Mouse (Mus musculus): ENCODE results near the gene Msl1.
A peak's percentile ranks its signal among the peaks of the same experiment; 100 is the strongest.
"Not testable (repeated sequence)": the region's sequence is repeated elsewhere in the genome, so short reads cannot be mapped to it uniquely, and the experiment has no call there.

Gene Msl1

GRCm38 (mm10) chr11:98797306-98797705 lies 2.0 kb downstream of the Msl1 start:
- DNase-seq: peak; percentile 55 to 58

- DNase-seq: no peak
These were observed 2.6 kb downstream of the Msl1 start for GRCm38 (mm10) chr11:98797909-98798308.

GRCm38 (mm10) chr11:98804605-98805004 lies 9.3 kb downstream of the Msl1 start, which contains the start of gene Casc3:
TSS of gene Casc3 (plus strand) at chr11:98804905.
- DNase-seq: no peak

- no peak for DNase-seq
These were observed 13.1 kb downstream of the Msl1 start for GRCm38 (mm10) chr11:98808417-98808816.

GRCm38 (mm10) chr11:98809457-98810290 lies 14.4 kb downstream of the Msl1 start:
- DNase-seq: peak; percentile 99

GRCm38 (mm10) chr11:98810686-98811085 lies 15.4 kb downstream of the Msl1 start:
- no peak for DNase-seq

- no peak for DNase-seq
These were observed 21.5 kb downstream of the Msl1 start for GRCm38 (mm10) chr11:98816706-98817239.

- no peak for DNase-seq
These were observed 25.7 kb downstream of the Msl1 start for GRCm38 (mm10) chr11:98820968-98821367.

- not testable (repeated sequence) for DNase-seq
These were observed 30.8 kb downstream of the Msl1 start for GRCm38 (mm10) chr11:98826071-98826470.

- no peak for DNase-seq
These were observed 32.6 kb downstream of the Msl1 start for GRCm38 (mm10) chr11:98827877-98828276.

GRCm38 (mm10) chr11:98829091-98829775 lies 33.9 kb downstream of the Msl1 start:
- DNase-seq: peak; percentile 47 to 67

- peak; percentile 37 to 51 for DNase-seq
These were observed 34.6 kb downstream of the Msl1 start for GRCm38 (mm10) chr11:98829875-98830274.

GRCm38 (mm10) chr11:98835296-98835695 lies 40.0 kb downstream of the Msl1 start:
- DNase-seq: no peak

GRCm38 (mm10) chr11:98835725-98836124 lies 40.4 kb downstream of the Msl1 start:
- DNase-seq: no peak

GRCm38 (mm10) chr11:98836128-98836527 lies 40.8 kb downstream of the Msl1 start:
- no peak for DNase-seq

- peak; percentile 89 to 93 for DNase-seq
These were observed 41.4 kb downstream of the Msl1 start, which contains the start of gene Rapgefl1 for GRCm38 (mm10) chr11:98836651-98837141. TSS of gene Rapgefl1 (plus strand) at chr11:98836785.

GRCm38 (mm10) chr11:98837231-98837704 lies 42.0 kb downstream of the Msl1 start:
- peak; percentile 51 to 64 for DNase-seq

GRCm38 (mm10) chr11:98837917-98838316 lies 42.6 kb downstream of the Msl1 start:
- peak; percentile 39 to 45 for DNase-seq

- no peak for DNase-seq
These were observed 43.2 kb downstream of the Msl1 start for GRCm38 (mm10) chr11:98838512-98838911.

- DNase-seq: peak in 1 of 2 experiments; percentile 60
These were observed 44.1 kb downstream of the Msl1 start for GRCm38 (mm10) chr11:98839402-98839801.

GRCm38 (mm10) chr11:98839897-98840296 lies 44.6 kb downstream of the Msl1 start:
- no peak for DNase-seq

- DNase-seq: peak; percentile 74 to 80
These were observed 50.7 kb downstream of the Msl1 start for GRCm38 (mm10) chr11:98846016-98846415.

Measured in cerebellum, postnatal 25 days (tissue).